ENCODE assay signal across 23 mouse cellular contexts in the genomic region with DNA sequence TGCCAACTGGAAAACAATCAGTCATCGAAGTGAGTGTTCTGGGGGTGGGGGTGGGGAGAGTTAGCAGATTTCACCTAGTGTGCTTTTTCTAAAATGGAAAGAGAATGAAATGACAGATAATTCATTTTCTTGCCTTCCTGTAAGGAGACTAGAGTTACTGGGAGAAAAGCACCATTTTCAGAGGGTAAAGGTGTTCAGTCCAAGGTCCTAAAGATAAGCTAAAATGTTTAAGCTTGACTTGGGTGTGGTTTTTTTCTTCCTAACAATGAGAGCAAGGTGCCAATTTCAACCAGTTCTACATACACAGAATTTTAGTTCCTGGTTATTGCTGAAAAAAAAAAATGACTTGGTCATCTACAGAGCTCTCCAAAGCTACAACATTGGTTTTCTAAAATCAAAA.
"Had no signal": no experiment of that assay in that cellular context is flagged by ENCODE, and none has a peak within 500 bp of the region (broad histone marks: within the 10 kb centered on the region; RNA-seq: fewer than 3 reads in every experiment).

No protein-coding gene starts in this region.

- H3K27me3 ChIP-seq: heart, embryonic 13.5 days; heart, embryonic 15.5 days; hindbrain, embryonic 13.5 days; hindbrain, embryonic 15.5 days; kidney, embryonic 15.5 days; limb, embryonic 13.5 days; limb, embryonic 15.5 days had no signal

- H3K36me3 ChIP-seq: heart, embryonic 13.5 days; heart, embryonic 15.5 days; hindbrain, embryonic 13.5 days; hindbrain, embryonic 15.5 days; kidney, embryonic 15.5 days; limb, embryonic 13.5 days; limb, embryonic 15.5 days had no signal

- H3K4me2 ChIP-seq: heart, embryonic 11.5 days; heart, embryonic 13.5 days; heart, embryonic 15.5 days; hindbrain, embryonic 13.5 days; hindbrain, embryonic 15.5 days; kidney, embryonic 15.5 days; limb, embryonic 13.5 days; limb, embryonic 15.5 days had no signal

- H3K27ac ChIP-seq: heart, adult 2 months; heart, embryonic 13.5 days; heart, embryonic 15.5 days; hindbrain, embryonic 13.5 days; hindbrain, embryonic 15.5 days; kidney, embryonic 15.5 days; kidney, postnatal 0 days; limb, embryonic 13.5 days; limb, embryonic 15.5 days had no signal

- ATAC-seq: forebrain, postnatal 0 days; inflammation-experienced regulatory T-cells, adult 6 months had no signal

- H3K4me3 ChIP-seq: heart, adult 2 months; heart, embryonic 13.5 days; heart, embryonic 15.5 days; hindbrain, embryonic 13.5 days; hindbrain, embryonic 15.5 days; kidney, embryonic 15.5 days; limb, embryonic 13.5 days; limb, embryonic 15.5 days had no signal

- H3K9ac ChIP-seq: forebrain, postnatal 0 days; heart, embryonic 13.5 days; heart, embryonic 15.5 days; hindbrain, embryonic 13.5 days; hindbrain, embryonic 15.5 days; kidney, embryonic 15.5 days; limb, embryonic 13.5 days; limb, embryonic 15.5 days had no signal

- DNase-seq: forebrain, postnatal 0 days; gastrocnemius, postnatal 14 days; gastrocnemius, postnatal 36 days; heart, adult 2 months; heart, postnatal 14 days; heart, postnatal 36 days; kidney, adult 11 months; kidney, adult 2 months; kidney, adult 9 months; kidney, postnatal 14 days; kidney, postnatal 36 days; layer of hippocampus, adult 9-11 months; layer of hippocampus, postnatal 36 days had no signal

- H3K4me1 ChIP-seq: heart, embryonic 13.5 days; heart, embryonic 15.5 days; hindbrain, embryonic 15.5 days; kidney, embryonic 15.5 days; limb, embryonic 13.5 days; limb, embryonic 15.5 days had no signal

- H3K9me3 ChIP-seq: heart, embryonic 13.5 days; heart, embryonic 15.5 days; hindbrain, embryonic 13.5 days; hindbrain, embryonic 15.5 days; kidney, embryonic 15.5 days; limb, embryonic 13.5 days; limb, embryonic 15.5 days had no signal
